Mouse (Mus musculus): Measurements from ENCODE around the gene Olfr1052.
"Not testable (repeated sequence)": the region's sequence is repeated elsewhere in the genome, so short reads cannot be mapped to it uniquely, and the experiment has no call there.

DNA sequence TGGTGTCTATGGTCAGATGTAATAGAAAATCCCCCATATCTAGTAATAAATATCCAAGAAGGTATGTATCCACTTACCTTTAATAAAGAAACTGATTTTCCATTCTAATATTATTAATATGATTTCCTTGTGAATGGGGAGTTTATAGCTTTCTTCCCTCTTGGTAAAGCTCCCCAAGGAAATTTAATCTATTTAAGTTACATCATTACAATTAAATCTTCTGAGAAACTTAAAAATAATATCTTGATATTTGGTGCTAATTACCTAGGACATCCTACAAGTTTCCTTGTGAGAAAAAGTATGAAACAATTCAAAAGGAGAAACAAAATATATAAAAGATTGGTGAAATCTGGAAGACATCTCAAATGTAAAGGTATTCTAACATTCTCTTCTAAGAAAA lies 13.3 kb upstream of the Olfr1052 start, which contains the start of gene Olfr1051:
- not testable (repeated sequence) for TF ChIP-seq POLR2A (IDR thresholded peaks at IDR 0.05; ENCODE audit: control insufficient read depth, low read depth, low read length); CTCF (IDR thresholded peaks at IDR 0.05; ENCODE audit: control insufficient read depth, insufficient read depth, insufficient replicate concordance, low read depth, low read length)

Measured in testis, adult 2 months (tissue).